Mouse (Mus musculus) thymus, adult 2 months (tissue): ENCODE results near the gene Tfdp1. TPM values are rescaled to one million over a fixed set of nuclear protein-coding genes. Genes with fewer than 3 reads are reported as not detected.

ENCODE experiments used
- DNase-seq: peaks from one replicate; pipeline ENCODE4 v3.0.0; 2021
- H3K27ac ChIP-seq: fragments of 200-500 bp; 2 replicates; pipeline ENCODE4 v1.5.1; 2012; ENCODE audit warnings: low read length, control low read depth; ENCODE audit not compliant: control insufficient read depth, insufficient read depth
- H3K27me3 ChIP-seq: fragments of 200-500 bp; 2 replicates; pipeline ENCODE4 v1.6.1; 2012; ENCODE audit warnings: mild to moderate bottlenecking, low read length, moderate library complexity, mixed read lengths; ENCODE audit not compliant: control insufficient read depth, insufficient read depth
- H3K36me3 ChIP-seq: fragments of 200-500 bp; 2 replicates; pipeline ENCODE4 v1.6.1; 2012; ENCODE audit warnings: mild to moderate bottlenecking, low read length, moderate library complexity; ENCODE audit not compliant: control insufficient read depth, insufficient read depth
- H3K4me1 ChIP-seq: fragments of 200-500 bp; replicated peaks from 2 replicates; pipeline ENCODE4 v1.6.1; 2012; ENCODE audit warnings: low read length; ENCODE audit not compliant: control insufficient read depth, insufficient read depth
- H3K4me3 ChIP-seq: fragments of 200-500 bp; 2 replicates; pipeline ENCODE4 v1.5.1; 2012; ENCODE audit warnings: mild to moderate bottlenecking, low read length, control low read depth, moderate library complexity; ENCODE audit not compliant: control insufficient read depth, insufficient read depth
- CTCF ChIP-seq: fragments of 200-500 bp; IDR thresholded peaks from 2 replicates; pipeline ENCODE4 v1.5.1; 2012; ENCODE audit warnings: mild to moderate bottlenecking, control low read depth, low read length, moderate library complexity, borderline replicate concordance; ENCODE audit not compliant: control insufficient read depth, poor library complexity, insufficient read depth; ENCODE audit errors: extremely low read depth
- POLR2A ChIP-seq: fragments of 200-500 bp; IDR thresholded peaks from 2 replicates; pipeline ENCODE4 v1.6.1; 2012; ENCODE audit warnings: mild to moderate bottlenecking, low read length, control low read depth, moderate library complexity; ENCODE audit not compliant: control insufficient read depth, poor library complexity, insufficient read depth; ENCODE audit errors: extremely low read depth
- WGBS: fragments of 180-500 bp; shearing (Covaris S2); methylation state at CpG from one replicate; pipeline ENCODE4 v1.1.7; 2018; 5-methylcytosine and 5-hydroxymethylcytosine counted together
- polyA plus RNA-seq: library from polyadenylated mRNA; depleted of rRNA; stranded (reverse); fragments of >200 nt; gene quantifications from 2 replicates; pipeline ENCODE4 v1.2.3, GENCODE M21; 2012

Gene Tfdp1
- polyA plus RNA-seq, 1 experiment: 123 TPM

DNA sequence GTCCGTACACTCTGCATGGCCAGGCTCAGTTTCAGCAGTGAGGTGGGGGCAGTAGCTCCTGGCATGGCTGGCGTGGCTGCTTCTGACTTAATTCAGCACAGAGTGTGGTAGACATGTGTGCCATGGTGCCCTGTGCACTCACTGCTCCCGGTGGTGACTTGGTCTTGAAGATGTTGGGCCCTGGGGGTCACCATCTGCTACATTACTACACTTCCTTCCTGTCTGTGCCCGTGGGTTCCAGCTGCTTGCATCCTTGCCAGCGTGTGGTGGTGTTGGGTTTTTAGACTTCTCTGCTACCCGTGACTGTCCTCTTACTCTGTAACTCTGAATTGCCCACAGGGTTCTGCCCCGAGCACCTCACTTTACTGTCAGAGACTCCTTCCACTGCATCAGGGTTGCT, 21.7 kb downstream of the Tfdp1 start:
- Histone ChIP-seq H3K4me1 (no peaks in the 10 kb centered on the region), H3K36me3 (peaks cover 70% of the 10 kb centered on the region), H3K4me3 (no peak overlapping the region), H3K27me3 (no peaks in the 10 kb centered on the region), H3K27ac (no peak overlapping the region)
- DNase-seq: no peak
- 48% methylated on average over 7 of the region's 7 CpGs for WGBS
- TF ChIP-seq POLR2A (no peak), CTCF (no peak)

DNA sequence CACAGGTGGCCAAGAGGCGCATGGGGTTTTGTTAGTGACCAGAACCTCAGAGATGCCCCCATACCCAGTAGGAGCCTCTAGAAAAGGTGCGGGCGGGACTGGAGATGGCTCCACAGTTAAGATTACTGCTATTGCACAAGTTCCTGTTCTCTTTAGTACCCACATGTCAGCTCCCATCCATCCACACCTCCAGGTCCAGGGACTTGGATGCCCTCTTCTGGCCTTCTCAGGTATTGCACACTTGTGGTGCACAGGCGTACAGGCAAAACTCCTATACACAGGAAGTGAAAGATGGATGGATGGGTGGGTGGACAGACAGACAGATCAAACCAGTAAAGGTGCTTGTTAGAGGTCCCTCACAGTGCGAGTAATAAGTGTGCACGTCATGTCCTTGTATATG, 23.3 kb downstream of the Tfdp1 start:
- WGBS: 97% methylated on average over 6 of the region's 6 CpGs
- H3K27me3 ChIP-seq: no peaks in the 10 kb centered on the region
- no peak overlapping the region for H3K27ac ChIP-seq
- no peak overlapping the region for H3K4me3 ChIP-seq
- peak; percentile 15 for DNase-seq
- no peaks in the 10 kb centered on the region for H3K4me1 ChIP-seq
- TF ChIP-seq POLR2A: no peak
- TF ChIP-seq CTCF: no peak
- peaks cover 73% of the 10 kb centered on the region for H3K36me3 ChIP-seq

DNA sequence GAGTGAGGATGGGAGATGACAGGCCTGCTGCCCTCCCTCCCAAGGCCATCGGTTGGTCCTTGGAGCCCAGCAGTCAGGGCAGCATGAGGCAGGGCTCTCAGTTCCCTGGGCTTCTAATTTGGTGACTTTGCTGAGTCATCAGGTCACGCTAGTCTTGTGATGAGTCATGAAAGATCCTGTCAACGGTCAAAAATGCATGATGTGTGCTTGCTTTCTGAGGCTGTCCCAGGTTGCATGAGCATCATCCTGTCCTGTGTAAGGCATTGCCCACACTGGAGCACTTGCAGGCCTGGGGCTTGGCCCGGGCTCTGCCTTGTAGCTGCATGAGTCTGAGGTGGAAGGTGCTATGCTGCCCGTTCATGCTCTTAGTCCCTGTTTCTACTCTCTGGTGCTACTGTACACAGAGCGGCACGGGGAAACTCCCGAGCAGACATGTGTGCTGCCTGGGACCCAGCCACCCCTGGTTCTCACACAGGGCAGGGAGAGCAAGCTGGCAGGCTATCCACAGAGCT, 34.7 kb downstream of the Tfdp1 start:
- Histone ChIP-seq H3K4me3 (no peak overlapping the region), H3K27me3 (no peaks in the 10 kb centered on the region), H3K36me3 (peaks cover 82% of the 10 kb centered on the region), H3K4me1 (no peaks in the 10 kb centered on the region), H3K27ac (no peak overlapping the region)
- TF ChIP-seq POLR2A: no peak
- no peak for TF ChIP-seq CTCF
- DNase-seq: no peak
- WGBS: 91% methylated on average over 8 of the region's 8 CpGs

DNA sequence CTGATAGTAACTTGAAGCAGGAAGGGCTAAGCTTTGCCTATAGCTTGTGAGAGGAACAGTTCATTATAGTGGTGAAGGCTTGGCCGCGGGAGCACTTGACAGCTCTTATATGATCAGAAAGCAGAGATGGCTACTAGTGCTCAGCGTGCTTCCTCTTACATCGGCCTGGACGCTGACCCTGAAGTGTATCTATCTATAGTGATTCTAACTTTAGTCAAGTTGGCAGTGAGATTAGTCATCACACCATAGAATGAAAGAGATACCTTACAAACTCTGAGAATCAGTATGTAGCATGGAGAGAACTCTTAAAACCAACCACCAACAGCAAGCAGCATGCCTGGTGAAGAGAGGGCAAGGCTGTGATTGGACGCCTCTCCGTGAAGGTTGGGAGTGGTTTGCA, 43.1 kb downstream of the Tfdp1 start:
- TF ChIP-seq CTCF: no peak
- TF ChIP-seq POLR2A: no peak
- no peak for DNase-seq
- Histone ChIP-seq H3K4me1 (no peaks in the 10 kb centered on the region), H3K27ac (no peak overlapping the region), H3K4me3 (no peak overlapping the region), H3K27me3 (no peaks in the 10 kb centered on the region), H3K36me3 (peaks cover 22% of the 10 kb centered on the region)
- 93% methylated on average over 7 of the region's 7 CpGs for WGBS

DNA sequence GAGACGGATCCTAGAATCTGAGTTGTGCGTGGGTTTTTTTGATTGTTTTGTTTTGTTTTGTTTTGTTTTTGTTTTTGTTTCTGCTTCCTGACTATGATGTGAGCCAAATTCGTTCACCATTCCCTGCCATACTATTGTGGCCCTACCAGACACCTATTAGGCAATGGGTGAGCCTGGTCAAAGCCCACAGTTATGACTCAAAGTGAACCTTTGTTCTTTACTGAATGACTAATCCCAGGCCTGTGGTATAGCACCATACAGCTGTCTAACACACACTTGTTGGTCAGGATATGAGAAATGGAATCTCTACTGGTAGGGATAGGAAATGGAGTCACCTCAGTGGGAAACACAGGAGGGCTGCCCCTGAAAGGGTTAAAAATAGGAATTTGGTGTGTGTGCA, 44.0 kb downstream of the Tfdp1 start:
- H3K27me3 ChIP-seq: no peaks in the 10 kb centered on the region
- H3K36me3 ChIP-seq: peaks cover 15% of the 10 kb centered on the region
- TF ChIP-seq CTCF (no peak), POLR2A (no peak)
- no peak for DNase-seq
- WGBS: 96% methylated on average over 3 of the region's 3 CpGs
- H3K4me1 ChIP-seq: no peaks in the 10 kb centered on the region
- no peak overlapping the region for H3K4me3 ChIP-seq
- no peak overlapping the region for H3K27ac ChIP-seq

DNA sequence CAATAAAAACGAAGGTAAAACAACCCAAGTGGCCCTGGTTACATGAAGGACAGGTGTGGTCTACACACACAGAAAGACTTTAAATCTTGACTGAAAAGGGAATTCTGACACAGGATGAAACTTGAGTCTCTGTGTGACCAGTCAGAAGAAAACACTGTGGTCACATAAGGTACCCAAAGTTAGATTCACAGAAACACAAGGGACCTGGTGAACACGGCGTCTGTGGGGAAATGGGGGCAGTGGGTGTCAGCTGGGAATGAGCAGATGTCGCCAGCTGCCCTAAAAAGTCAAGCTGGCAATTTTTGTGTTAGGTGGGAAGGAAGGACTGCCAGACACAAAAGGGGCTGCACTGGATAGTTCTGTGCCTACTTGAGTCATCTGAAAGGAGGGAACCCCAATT, 44.4 kb downstream of the Tfdp1 start:
- DNase-seq: no peak
- Histone ChIP-seq H3K27ac (no peak overlapping the region), H3K27me3 (no peaks in the 10 kb centered on the region), H3K4me1 (no peaks in the 10 kb centered on the region), H3K36me3 (peaks cover 13% of the 10 kb centered on the region), H3K4me3 (no peak overlapping the region)
- WGBS: 95% methylated on average over 4 of the region's 4 CpGs
- TF ChIP-seq POLR2A (no peak), CTCF (no peak)

DNA sequence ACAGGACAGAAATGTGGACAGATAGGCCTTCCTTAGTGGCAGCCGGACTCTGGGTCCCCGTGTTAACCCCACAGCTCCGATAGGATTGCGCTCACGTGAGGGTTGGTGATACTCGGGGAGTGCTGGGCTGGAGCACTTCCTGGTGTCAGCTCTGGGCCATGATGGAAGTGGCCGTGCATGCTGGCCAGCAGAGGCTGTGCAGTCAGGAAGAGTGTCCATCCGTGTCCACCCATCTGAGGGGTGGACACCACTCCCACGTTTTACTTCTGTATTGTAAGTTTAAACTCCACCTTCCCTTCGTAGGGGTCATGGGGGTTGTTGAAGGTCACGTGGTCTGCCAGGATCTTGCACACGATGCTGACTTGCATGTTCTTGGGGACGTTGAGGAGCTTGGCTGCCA, 47.8 kb downstream of the Tfdp1 start:
- WGBS: 90% methylated on average over 13 of the region's 13 CpGs
- Histone ChIP-seq H3K4me3 (no peak overlapping the region), H3K36me3 (no peaks in the 10 kb centered on the region), H3K4me1 (no peaks in the 10 kb centered on the region), H3K27ac (no peak overlapping the region), H3K27me3 (no peaks in the 10 kb centered on the region)
- DNase-seq: no peak
- no peak for TF ChIP-seq CTCF
- no peak for TF ChIP-seq POLR2A
